Mouse (Mus musculus) erythroblast, adult 5-6 weeks (primary cell): ENCODE data around the gene Snx15. TPM values are rescaled to one million over a fixed set of nuclear protein-coding genes. Genes with fewer than 3 reads are reported as not detected.

Source experiments
- ATAC-seq: replicated peaks from 2 replicates; pipeline ENCODE4 v1.8.0; 2016; ENCODE audit warnings: moderate number of reproducible peaks, mild to moderate bottlenecking, moderate TSS enrichment, inconsistent platforms; ENCODE audit not compliant: poor library complexity, low FRiP score, severe bottlenecking
- total RNA-seq, 2 experiments: library from RNA; stranded (forward) in 1 of 2; stranded (reverse) in 1 of 2; fragments of 150-400 nt in 1 of 2; fragments of 200-764, 138-1000 nt in 1 of 2; gene quantifications; 2 replicates each; pipeline versions ENCODE4 v1.2.3 to v1.2.4; 2015 to 2017; ENCODE audit warnings: low replicate concordance in 2 of 2

Snx15 gene
- total RNA-seq, 2 experiments from 2014 or later: 115 to 128 TPM

DNA sequence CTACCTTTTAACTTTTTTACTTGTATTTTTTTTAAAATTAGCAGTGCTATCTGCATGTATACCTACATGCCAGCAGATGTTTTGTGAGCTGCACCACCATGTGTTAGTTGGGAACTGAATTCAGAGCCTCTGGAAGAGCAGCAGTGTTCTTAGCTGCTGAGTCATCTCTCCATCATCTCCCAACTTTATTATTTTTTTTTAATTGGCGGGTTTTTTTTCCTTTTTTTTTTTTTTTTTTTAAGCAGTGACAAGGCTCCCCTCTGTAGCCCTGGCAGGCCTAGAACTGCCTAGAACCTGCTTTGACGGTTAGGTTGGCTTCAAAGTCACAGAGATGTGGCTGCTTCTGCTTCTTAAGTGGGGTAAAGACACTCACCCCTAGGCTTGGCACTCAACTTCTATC, 3.2 kb downstream of the Snx15 start:
- no peak for ATAC-seq

DNA sequence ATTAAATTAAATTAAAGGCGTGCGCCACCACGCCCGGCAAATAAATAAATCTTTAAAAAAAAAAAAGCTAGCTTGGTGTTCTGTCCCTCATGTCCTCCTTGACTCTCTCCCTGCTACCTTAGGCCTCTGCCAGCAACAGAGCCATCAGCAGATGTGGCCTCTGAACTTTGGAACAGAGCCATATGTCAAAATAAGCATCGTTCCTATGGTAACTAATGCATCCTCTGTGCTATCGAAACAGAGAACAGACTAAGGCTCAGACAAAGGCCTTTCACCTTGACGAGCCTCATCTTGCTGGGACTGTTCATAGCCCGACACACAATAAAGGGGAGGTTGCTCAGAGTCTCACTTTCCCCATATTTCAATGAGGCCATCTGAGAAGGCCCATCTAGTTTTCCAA, 4.8 kb downstream of the Snx15 start:
- no peak for ATAC-seq

DNA sequence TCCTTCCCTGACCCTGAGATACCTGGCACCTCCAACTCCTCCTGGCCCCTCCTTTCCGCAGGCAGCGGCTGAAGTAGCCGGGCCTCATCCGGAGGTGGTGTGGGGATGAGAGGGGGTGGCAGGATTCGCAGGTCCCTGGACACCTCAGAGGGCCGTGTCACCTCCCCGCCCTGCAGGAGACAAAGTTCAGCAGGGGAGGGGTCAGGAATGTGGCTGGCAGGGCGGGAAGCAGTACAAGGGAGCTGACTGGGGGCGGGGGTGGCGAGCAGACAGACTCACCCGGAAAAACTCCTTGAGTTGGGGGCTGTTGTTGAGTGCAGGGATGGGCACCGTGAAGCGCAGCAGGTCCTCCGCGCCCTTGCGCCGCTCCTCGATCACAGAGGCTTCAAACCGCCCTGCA, 6.3 kb downstream of the Snx15 start:
- ATAC-seq: no peak

DNA sequence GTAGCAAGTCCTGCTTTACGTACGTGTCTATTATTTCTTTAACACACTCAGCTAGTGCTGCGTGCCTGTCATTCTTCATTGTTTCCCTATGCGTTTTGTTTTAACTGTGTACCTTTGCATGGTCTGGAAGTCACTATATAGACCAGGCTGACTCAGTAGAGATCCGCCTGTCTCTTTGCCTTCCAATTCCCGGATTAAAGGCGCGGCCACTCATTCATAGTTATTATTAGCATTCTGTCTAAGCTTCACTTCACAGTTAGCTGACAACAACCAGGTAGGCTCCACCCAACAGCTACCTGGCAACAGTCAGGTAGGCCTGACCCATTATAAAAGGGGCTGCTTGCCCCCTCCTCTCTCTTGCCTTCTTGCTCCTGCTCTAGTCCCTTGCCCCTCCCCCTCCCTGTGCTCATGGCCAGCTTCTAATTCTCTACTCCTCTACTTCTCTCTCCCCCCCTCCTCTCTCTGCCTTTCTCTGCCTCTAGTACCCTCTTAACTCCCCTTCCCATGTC, 9.4 kb downstream of the Snx15 start:
- ATAC-seq: peak; percentile 24

DNA sequence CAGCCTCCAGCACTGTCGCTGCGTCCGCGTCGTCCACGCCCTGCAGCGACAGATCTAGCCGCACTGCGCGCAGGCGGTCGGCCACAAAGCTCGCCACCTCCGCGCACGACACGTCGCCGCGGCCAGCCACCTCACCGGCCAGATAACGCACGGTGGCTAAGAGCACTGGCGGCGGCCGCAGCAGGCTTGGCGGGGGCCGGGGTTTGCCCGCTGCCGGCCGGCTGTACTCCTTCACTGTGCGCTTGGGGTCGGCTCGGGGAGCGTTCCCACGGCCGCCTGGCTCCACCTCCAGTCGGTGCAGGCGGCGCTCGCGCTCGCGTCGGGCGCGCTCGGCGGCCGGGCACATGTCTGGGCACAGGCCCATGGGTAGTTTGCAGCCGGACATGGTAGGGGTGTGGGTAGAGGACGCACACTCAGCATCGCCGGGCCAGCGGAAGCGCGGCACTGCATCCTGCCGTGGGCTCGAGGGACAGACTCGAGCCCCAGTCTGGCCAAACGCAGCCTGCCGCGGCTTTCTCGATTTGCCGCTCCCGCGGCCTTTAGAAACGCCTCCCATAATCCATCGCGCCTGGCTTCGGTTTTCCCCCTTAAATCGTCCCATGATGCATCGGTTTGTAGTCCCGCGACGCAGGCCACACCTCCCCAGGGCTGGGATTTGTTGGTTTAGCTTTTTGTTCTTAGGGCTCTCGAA, 10.0 kb downstream of the Snx15 start, which contains the start of gene Sac3d1:
TSS of gene Sac3d1 (minus strand) at position 665 of the 691 bp plus-strand sequence.
- peak; percentile 85 for ATAC-seq

DNA sequence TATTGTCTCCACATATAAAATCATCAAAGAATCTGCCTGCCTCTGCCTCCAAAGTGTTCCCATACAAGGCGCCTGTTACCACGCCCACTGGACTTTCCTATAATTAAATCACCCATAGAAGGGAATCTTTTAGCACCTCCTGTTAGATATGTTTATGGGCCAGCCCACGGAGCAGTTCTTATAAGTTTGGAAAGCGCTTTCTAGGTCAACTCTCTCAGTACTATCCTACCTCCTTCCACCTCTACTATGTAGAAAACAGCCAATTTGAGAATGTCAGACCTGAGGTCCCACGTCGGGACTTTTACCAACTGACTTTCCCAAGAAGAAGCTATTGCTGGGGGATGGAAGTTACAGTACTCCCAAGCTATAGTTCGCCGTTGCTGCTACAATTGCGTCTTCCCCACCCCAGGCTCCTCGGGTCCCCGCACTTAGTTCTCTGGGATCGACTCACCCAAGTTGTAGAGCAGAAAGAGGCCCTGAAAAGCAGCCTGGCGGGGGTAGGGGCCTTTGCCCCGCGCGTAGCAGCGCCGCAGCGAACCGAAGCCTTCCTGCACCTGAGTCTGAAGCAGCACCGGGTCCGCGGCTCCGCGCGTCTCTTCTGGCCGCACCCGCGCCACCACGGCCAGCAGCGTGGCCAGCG, 10.6 kb downstream of the Snx15 start:
- no peak for ATAC-seq

DNA sequence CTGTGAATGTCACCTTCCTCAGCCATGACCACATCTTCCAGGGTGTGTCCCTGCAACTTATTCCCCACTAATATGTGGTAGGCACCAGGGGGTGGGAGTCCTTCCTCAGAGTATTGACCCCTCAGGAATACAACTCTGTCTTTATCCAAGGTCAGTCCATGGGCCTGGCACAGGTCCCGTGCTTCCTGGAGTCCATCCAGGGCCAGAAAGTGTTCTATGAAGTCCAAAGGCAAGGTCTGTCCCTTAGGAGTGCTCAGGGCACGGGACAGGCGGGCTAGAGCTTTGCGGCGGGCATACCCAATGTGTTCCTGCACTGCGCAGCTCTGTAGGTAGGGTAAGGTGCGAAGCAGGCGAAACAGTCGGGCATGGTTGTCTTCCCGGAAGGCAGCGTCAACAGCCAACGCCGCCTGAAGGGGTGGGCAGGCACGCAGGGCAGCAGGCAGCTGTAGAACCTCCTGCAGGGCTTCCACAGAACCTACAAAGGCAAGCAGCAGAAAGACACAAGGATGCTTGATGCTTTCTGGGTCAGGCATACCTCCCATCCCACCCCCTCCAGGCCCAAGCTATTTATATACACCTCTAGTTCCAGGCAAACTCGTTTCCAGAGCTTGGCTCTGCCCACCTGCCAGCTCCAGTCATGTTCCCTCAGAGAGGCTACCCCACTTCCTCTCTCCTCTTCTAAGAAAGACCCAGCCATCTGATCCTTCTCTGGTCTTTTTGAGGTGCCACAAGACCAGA, 11.8 kb downstream of the Snx15 start:
- no peak for ATAC-seq

DNA sequence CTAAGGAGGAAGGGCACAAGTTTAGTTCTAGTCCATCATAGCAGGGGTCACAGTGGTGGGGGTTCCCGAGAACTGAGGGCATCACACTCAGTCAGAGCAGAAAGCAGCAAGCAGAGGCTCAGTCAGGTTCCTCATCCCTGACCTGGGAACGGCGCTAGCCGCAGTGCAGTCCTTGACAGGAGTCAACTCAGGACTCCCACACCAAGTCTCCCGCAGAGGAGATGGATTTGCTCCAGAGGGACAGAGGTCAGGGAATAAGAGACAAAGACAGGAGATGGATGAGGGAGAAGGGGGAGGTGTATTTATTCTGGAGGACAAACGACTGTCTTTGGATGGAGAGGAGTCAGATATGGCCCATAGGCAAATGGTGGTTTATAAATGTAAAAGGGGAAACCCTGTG, 15.0 kb downstream of the Snx15 start:
- no peak for ATAC-seq

DNA sequence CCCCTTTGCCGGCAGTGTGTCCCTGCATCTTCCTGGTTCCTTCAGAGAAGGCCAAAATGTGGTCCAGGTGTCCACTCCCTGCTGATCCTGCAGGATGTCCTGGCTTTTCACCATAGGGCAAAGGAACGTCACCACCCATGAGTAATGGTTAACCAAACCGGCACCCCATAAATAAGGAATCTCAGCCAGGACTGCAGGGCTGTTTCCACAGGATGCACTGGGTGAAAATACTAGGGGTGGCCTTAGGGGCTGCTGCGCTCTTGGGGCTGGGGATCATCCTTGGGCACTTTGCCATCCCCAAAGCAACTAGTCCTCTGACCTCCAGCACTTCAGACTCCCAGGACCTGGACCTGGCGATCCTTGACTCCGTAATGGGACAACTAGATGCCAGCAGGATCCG, 22.5 kb downstream of the Snx15 start, which contains the start of gene Naaladl1:
TSS of gene Naaladl1 (plus strand) at position 197 of the 400 bp plus-strand sequence.
- ATAC-seq: no peak

DNA sequence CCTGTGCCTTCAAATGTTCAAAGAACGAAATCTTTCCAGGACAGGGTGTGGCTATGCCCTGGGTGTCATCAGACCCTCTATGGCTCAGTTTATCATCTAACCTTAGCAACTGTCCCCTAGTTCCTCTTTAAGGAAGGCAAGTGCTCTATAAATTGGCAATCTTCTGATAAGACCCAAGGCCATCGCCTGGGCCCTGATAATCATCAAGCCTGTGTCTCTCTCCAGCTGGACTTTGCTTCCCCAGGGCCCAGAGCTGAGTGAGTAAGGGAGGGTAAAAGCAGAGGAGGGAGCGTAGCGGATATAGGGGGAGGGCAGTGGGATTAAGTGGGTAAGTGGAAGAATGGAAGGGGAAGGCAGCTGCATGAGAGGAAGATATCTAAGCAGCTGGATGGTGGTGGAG, 23.6 kb downstream of the Snx15 start:
- ATAC-seq: no peak

DNA sequence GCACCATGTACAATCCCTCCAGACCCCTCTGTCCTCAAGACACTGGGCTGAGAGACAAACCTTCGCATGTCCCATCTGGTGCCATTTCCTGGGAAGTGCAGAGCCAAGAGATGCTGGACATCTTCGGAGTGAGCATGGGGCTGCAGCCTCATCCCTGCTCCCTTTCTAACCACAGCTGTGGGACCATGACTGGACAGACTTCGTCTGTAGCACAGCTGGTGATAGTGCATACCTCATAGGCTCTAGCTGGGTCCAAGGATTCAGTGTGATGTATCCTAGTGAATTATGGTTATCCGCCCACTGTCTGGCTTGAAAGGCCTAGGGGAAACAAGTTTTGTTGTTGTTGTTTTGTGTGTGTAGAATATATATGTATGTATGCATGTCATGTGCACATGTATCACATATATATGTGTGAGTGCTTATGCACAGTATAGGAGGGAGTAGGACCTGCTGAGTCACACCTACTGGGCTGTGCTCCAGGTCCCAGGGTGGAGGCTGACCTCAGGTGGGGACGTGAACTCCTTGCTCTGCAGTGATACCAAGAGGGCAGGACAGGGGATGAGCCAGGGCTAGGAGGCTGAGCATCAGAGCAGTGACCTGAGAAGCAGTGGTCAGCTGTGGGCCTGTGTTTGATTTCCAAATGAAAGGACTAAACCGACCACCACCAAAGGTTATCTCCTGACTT, 25.8 kb downstream of the Snx15 start:
- peak; percentile 93 for ATAC-seq

DNA sequence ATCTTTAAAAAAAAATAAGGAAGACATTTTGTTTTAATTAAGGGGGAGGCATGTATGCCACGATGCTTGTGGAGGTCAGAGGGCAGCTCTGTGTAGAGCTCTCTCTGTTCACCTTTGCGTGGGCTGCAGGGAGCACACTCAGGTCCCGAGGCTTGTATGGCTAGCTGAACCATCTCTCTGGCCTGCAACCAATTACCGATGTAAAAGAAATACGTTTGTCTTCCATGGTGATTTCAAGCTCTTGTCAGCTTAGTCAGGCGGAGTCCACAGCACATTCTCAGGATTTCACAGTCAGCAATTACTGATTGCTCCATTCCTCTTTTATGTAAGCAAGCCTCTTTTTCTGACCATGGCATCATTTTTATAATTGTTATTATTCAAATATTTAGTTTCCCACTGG, 26.9 kb downstream of the Snx15 start:
- ATAC-seq: no peak

DNA sequence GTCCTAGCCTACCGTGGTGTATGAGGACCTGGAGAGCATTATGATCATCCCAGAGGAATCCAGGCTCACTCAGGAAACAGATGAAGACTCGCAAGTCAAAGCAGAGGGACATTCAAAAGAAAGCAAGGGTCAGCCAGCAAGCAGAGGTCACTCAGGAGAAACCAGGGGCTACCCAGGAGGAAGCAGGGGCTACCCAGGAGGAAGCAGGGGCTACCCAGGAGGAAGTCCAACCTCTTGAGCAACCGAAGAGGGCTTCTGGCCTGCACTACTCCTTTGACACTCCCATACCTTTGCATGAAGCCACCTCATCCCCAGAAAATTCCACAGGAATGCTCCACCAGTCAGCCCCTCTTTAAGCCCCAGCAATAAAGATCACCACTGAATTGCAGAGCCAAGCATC, 30.3 kb downstream of the Snx15 start:
- no peak for ATAC-seq

DNA sequence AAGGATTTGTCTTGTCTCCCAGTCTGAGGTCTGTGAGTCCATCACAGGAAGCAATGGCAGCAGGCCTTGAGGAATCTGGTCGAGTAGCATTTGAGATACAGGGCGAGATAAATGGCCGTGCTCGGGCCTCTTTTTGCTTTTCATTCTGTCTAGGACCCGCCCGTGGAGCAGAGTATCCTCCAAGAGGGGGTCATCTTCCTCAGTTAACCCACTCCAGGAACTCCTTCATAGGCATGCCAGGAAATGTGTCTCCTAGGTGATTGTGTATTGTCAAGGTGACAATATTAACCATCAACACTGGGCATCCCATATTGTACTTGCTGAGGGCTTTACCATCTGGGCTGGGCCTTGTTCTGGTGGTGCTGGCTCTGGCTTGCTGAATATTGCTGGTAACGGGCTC, 34.0 kb downstream of the Snx15 start, which contains the start of gene AC131692.1:
TSS of gene AC131692.1 (plus strand) at position 301 of the 400 bp plus-strand sequence.
- ATAC-seq: no peak

DNA sequence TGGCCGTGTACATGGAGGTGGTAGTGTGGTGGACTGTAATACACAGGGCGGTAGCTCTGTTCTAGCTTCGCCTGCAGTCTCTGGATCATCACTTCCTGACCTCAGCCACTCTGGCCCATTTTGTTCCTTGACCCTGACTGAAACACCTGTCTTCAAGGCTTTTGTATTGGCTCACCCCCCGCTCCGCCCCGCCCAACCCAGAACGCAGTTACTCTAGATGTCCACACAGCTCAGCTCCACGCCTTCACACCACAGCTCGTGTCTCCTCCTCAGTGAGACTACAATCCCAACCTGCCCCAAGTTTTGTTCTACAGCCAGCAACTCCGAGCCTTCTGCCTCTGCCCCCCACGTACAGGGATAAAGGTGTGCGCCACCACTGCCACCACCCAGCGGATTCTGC, 39.3 kb downstream of the Snx15 start:
- no peak for ATAC-seq

DNA sequence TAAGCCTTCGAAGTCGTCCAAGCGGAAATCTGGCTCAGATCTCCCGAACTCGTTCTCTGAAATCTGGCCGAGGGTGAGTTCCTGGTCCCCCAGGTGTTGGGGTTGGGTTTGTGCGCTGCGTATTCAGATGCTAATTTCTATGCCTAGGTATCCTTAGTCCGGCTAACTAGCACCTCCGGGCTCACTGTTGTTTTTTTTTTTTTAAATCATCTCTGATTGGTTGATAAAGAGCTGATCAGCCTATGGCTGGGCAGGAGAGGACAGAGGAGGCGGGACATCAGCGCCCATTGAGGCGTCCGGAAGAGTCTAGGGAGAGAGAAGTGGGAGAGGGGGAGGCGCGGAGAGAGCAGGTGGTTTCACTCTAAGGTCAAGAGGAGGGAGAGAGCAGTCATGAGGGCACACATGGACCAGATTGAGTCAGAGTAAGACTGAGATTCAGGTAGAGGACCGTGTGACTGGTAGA, 42.7 kb downstream of the Snx15 start:
- peak; percentile 83 for ATAC-seq

DNA sequence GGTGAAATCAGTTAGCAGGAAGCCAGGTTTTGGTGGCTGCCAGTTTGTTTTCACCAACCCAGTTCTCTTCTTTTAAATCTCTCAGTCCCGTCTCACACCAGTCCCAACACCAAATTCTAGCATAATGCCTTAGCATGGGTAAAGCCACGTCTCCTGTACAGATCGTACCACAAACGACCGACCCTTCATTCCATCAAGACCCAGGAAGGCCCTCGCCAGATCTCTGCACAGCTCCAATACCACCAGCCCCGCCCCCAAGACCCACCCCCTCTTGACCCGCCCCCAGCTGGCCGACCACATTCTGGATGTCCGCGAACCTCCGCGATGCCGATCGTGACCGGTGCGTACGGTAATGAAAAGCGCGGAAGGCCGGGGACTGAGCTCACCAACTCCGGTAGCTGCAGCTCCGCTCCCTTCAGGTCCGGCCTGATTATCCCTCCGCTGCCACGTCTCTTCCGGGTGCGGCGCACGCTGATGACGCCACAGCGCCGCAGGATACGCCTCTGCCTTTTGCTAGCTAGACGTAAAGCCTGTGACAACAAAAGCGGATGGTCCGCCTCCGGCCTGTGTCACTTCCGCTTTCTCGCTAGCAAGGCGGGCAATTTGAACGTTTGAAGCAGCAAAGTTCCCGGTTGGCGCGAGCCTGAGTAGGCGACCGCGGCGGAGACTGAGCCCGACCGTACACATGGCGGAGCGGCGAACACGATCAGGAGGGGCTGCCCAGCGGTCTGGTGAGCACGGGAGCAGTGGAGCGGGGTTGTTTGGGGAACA, 43.4 kb downstream of the Snx15 start, which contains the start of the genes Zfpl1 and Cdca5:
TSS of gene Zfpl1 (minus strand) at position 479 of the 771 bp plus-strand sequence.
TSS of gene Cdca5 (plus strand) at position 506 of the 771 bp plus-strand sequence.
- peak; percentile 88 for ATAC-seq

DNA sequence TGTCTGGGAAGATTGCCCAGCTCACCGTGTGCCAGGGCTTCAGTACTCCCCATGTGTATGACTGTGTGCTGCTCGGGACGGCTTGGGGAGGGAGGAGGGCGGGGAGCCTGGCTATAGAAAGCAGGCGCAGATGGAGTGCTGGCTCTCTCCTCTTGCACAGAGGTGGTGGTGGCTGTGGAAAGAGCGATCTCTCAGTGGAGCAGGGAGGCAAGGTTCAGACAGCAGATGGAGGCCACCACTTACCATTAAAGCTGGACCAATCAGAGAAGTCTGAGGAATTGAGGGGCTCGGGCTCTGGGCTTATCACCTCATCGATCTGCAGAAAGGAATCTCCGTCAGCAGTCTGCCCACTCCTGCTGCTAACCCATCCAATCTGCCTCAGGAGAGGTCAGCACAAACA, 45.9 kb downstream of the Snx15 start, which contains the start of gene Gm28374:
TSS of gene Gm28374 (minus strand) at position 101 of the 400 bp plus-strand sequence.
- ATAC-seq: no peak

DNA sequence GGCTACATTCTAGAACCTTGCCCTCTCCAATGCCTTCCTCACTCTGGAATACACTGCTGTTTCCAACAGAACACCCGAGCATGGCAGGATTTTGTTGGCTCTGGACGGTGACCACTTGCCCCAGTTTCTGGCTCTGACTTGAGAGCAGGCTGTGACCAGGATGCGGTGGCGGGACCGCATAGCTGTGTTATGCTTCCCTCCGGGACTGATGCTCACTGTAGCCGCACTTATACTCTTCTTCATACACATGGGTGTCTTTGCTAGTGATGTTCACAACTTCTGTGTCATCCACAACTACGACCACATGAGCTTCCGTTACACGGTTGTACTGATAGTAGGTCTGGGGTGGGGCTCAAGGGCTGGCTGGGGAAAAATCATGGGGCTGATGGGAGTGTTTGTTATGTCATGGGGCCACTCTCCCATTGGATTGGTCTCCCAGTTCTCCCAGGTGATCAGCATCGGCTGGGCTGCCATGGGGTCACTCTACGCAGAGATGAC, 48.1 kb downstream of the Snx15 start, which contains the start of gene Tmem262:
TSS of gene Tmem262 (plus strand) at position 51 of the 498 bp plus-strand sequence.
- ATAC-seq: no peak
